Mouse (Mus musculus) neural tube, embryonic 11.5 days (tissue): ENCODE measurements around the gene Adcy3. TPM values are rescaled to one million over a fixed set of nuclear protein-coding genes. Genes with fewer than 3 reads are reported as not detected.

Experiments used
- ATAC-seq: fragments of 200-750 bp; cut with Nextera tagmentation; 2 replicates; pipeline ENCODE4 v1.8.0; 2017; ENCODE audit warnings: moderate number of reproducible peaks, mild to moderate bottlenecking, moderate TSS enrichment, moderate library complexity; ENCODE audit not compliant: insufficient read depth, low FRiP score, low TSS enrichment
- DNase-seq: peaks from one replicate; pipeline ENCODE4 v3.0.0-alpha.2; 2015; ENCODE audit warnings: low spot score
- H3K27ac ChIP-seq: fragments of 300-500 bp; sonication (generic); 2 replicates; pipeline ENCODE4 v1.5.1; 2014; ENCODE audit warnings: low read depth, mild to moderate bottlenecking, low read length
- H3K27me3 ChIP-seq: fragments of 300-500 bp; sonication (generic); 2 replicates; pipeline ENCODE4 v1.6.1; 2014; ENCODE audit warnings: mild to moderate bottlenecking, low read length, mixed read lengths; ENCODE audit not compliant: control insufficient read depth, insufficient read depth
- H3K36me3 ChIP-seq: fragments of 300-500 bp; sonication (generic); 2 replicates; pipeline ENCODE4 v1.6.1; 2014; ENCODE audit warnings: mild to moderate bottlenecking, low read length, moderate library complexity, mixed read lengths; ENCODE audit not compliant: control insufficient read depth, insufficient read depth
- H3K4me1 ChIP-seq: fragments of 300-500 bp; sonication (generic); 2 replicates; pipeline ENCODE4 v1.6.1; 2014; ENCODE audit warnings: low read length, mixed read lengths; ENCODE audit not compliant: control insufficient read depth, insufficient read depth
- H3K4me2 ChIP-seq: fragments of 300-500 bp; sonication (generic); 2 replicates; pipeline ENCODE4 v1.6.1; 2014; ENCODE audit warnings: low read depth, mild to moderate bottlenecking, moderate library complexity
- H3K4me3 ChIP-seq: fragments of 300-500 bp; sonication (generic); 2 replicates; pipeline ENCODE4 v1.5.1; 2014; ENCODE audit warnings: low read depth, low read length
- H3K9ac ChIP-seq: fragments of 300-500 bp; sonication (generic); 2 replicates; pipeline ENCODE4 v1.6.1; 2014; ENCODE audit warnings: mild to moderate bottlenecking, low read length
- H3K9me3 ChIP-seq: fragments of 300-500 bp; sonication (generic); 2 replicates; pipeline ENCODE4 v1.6.1; 2016; ENCODE audit warnings: low read length; ENCODE audit not compliant: control insufficient read depth
- WGBS: fragments of 180-500 bp; shearing (Covaris S2); extraction: QIAGEN DNeasy Blood & Tissue Kit; methylation state at CpG from one replicate; pipeline ENCODE4 v1.1.7; 2014; 5-methylcytosine and 5-hydroxymethylcytosine counted together
- polyA plus RNA-seq: library from polyadenylated mRNA; unstranded; fragments of >200 nt; fragmentation: Nextera tagmentation; extraction: Ambion mirVana; gene quantifications from 2 replicates; pipeline ENCODE4 v1.2.1, GENCODE M21; 2014

Adcy3 gene
- polyA plus RNA-seq, 1 experiment from 2014 or later = 5.8 TPM

DNA sequence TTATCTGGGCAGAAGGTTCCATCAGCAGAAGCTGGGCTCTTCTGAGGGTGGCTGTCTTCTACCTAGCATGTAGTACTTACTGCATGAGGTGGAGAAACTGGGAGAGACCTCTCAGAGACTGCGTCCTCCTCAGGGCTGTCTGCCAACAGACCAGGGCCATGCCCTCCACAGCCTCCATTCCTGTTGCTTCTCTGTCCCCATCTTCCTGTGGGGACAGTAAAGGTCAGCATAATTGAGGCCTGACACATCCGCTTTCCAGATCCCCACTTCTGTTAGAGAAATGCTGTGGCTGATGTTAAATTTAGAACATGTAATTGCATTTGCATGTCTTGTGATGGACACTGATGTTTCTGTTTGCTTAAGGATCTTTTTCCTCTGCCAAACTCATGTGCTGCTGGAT is 18.0 kb downstream of the Adcy3 start:
- H3K27me3 ChIP-seq = no peaks in the 10 kb centered on the region

GRCm38 (mm10) chr12:4151969-4152368 is 19.1 kb downstream of the Adcy3 start:
- Histone ChIP-seq H3K9me3 (no peaks in the 10 kb centered on the region), H3K4me2 (no peak overlapping the region), H3K27ac (no peak overlapping the region), H3K4me1 (no peaks in the 10 kb centered on the region), H3K4me3 (no peak overlapping the region), H3K27me3 (no peaks in the 10 kb centered on the region), H3K9ac (no peak overlapping the region), H3K36me3 (no peaks in the 10 kb centered on the region)
- DNase-seq (no peak), ATAC-seq (no peak)
- WGBS = 91% methylated on average over 3 of the region's 3 CpGs

More for the DNA sequence above, 18.0 kb downstream of the Adcy3 start:
- DNase-seq (no peak), ATAC-seq (no peak)
- Histone ChIP-seq H3K36me3 (no peaks in the 10 kb centered on the region), H3K4me2 (no peak overlapping the region), H3K9ac (no peak overlapping the region), H3K4me3 (no peak overlapping the region), H3K9me3 (no peaks in the 10 kb centered on the region), H3K4me1 (no peaks in the 10 kb centered on the region), H3K27ac (no peak overlapping the region)
- 87% methylated on average over 2 of the region's 2 CpGs for whole genome bisulfite sequencing

- no peak overlapping the region for H3K9ac ChIP-seq
- no peaks in the 10 kb centered on the region for H3K27me3 ChIP-seq
- H3K27ac ChIP-seq = no peak overlapping the region
- H3K4me3 ChIP-seq = no peak overlapping the region
- H3K4me1 ChIP-seq = no peaks in the 10 kb centered on the region
- no peaks in the 10 kb centered on the region for H3K9me3 ChIP-seq
- H3K36me3 ChIP-seq = no peaks in the 10 kb centered on the region
- 91% methylated on average over 2 of the region's 2 CpGs for WGBS
- no peak overlapping the region for H3K4me2 ChIP-seq
- DNase-seq (no peak), ATAC-seq (no peak)
Observed at GRCm38 (mm10) chr12:4157466-4157865, 24.6 kb downstream of the Adcy3 start.

GRCm38 (mm10) chr12:4158179-4158578 is 25.3 kb downstream of the Adcy3 start:
- ATAC-seq (no peak), DNase-seq (no peak)
- Histone ChIP-seq H3K27ac (no peak overlapping the region), H3K4me1 (no peaks in the 10 kb centered on the region), H3K4me2 (no peak overlapping the region), H3K9me3 (no peaks in the 10 kb centered on the region), H3K27me3 (no peaks in the 10 kb centered on the region), H3K36me3 (no peaks in the 10 kb centered on the region), H3K9ac (no peak overlapping the region), H3K4me3 (no peak overlapping the region)
- WGBS = 91% methylated on average over 3 of the region's 3 CpGs

DNA sequence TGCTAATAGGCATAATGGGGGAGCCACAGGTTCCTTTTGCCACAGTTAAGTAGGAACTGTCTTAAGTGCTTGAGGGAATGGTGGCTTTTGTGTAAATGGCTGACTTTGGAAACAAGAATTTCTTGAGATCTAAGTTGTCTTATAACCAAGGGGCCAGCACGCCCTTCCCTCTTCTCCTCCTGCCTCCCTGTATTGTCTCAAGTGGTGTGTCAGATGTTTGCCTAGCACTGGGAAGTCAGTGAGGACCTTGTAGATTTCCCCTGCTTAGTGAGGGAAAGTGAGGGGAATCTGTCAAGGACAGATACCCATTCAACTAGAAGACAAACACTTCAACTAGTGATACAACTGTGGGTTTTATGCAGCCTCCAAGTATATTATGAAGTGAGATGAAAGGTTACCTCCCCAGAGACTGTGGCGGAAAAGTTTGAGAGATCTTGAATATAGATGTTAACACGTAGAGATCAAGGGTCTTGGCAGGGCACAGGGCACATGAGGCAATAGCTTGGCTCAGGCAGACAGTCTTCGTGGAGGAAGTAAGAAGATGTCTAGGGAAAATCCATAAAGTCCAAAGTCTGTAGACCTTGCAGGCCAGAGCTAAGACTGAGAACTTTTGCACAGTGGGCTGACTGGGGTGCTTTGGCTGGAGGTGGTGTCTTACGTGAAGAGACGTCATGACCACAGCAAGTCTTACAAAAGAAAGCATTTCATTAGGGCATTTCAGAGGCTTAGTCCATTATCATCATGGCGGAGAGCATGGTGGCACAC is 26.1 kb downstream of the Adcy3 start:
- ATAC-seq = no peak
- 88% methylated on average over 7 of the region's 7 CpGs for WGBS
- DNase-seq = no peak
- no peaks in the 10 kb centered on the region for H3K9me3 ChIP-seq
- H3K27me3 ChIP-seq = no peaks in the 10 kb centered on the region
- no peak overlapping the region for H3K9ac ChIP-seq
- H3K27ac ChIP-seq = no peak overlapping the region
- no peak overlapping the region for H3K4me2 ChIP-seq
- H3K36me3 ChIP-seq = no peaks in the 10 kb centered on the region
- H3K4me3 ChIP-seq = no peak overlapping the region
- no peaks in the 10 kb centered on the region for H3K4me1 ChIP-seq

- no peaks in the 10 kb centered on the region for H3K27me3 ChIP-seq
- ATAC-seq (no peak), DNase-seq (no peak)
- no peaks in the 10 kb centered on the region for H3K9me3 ChIP-seq
- 76% methylated on average over 7 of the region's 7 CpGs for WGBS
- H3K4me2 ChIP-seq = no peak overlapping the region
- H3K9ac ChIP-seq = no peak overlapping the region
- H3K4me3 ChIP-seq = no peak overlapping the region
- H3K4me1 ChIP-seq = no peaks in the 10 kb centered on the region
- H3K36me3 ChIP-seq = no peaks in the 10 kb centered on the region
- H3K27ac ChIP-seq = no peak overlapping the region
Observed at GRCm38 (mm10) chr12:4160322-4160721, 27.4 kb downstream of the Adcy3 start.

- Histone ChIP-seq H3K9me3 (no peaks in the 10 kb centered on the region), H3K9ac (no peak overlapping the region), H3K27ac (no peak overlapping the region), H3K27me3 (no peaks in the 10 kb centered on the region), H3K4me1 (no peaks in the 10 kb centered on the region), H3K4me2 (no peak overlapping the region), H3K36me3 (no peaks in the 10 kb centered on the region), H3K4me3 (no peak overlapping the region)
- ATAC-seq = no peak
- no peak for DNase-seq
- WGBS = 43% methylated on average over 2 of the region's 2 CpGs
Observed at GRCm38 (mm10) chr12:4162886-4163285, 30.0 kb downstream of the Adcy3 start.

DNA sequence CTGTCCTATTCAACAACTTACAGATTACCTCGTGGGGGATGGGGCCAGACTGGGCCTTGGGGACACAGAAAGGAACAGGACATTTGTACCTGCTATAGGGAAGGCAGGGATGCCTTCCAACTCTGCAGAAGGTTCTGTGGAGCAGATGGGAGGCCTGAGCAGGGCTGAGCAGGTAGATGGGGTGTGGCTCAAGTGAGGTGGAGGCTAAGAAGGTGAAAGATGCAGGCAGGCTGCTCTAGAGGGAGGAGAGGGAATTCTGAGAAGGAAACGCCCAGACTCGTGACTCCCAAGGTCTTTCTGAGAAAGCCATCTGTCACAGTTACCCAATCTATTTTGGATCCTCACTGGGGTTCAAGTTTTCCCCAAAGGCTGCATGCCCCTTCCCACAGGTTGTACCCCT is 34.1 kb downstream of the Adcy3 start:
- WGBS = 64% methylated on average over 3 of the region's 3 CpGs
- no peak for ATAC-seq

GRCm38 (mm10) chr12:4169058-4169457 is 36.2 kb downstream of the Adcy3 start:
- no peak for DNase-seq
- Histone ChIP-seq H3K9me3 (no peaks in the 10 kb centered on the region), H3K27me3 (no peaks in the 10 kb centered on the region), H3K9ac (no peak overlapping the region), H3K27ac (no peak overlapping the region), H3K4me2 (no peak overlapping the region), H3K36me3 (no peaks in the 10 kb centered on the region), H3K4me3 (no peak overlapping the region), H3K4me1 (no peaks in the 10 kb centered on the region)
- no peak for ATAC-seq
- 100% methylated on average over 1 of the region's 1 CpGs for WGBS

More for the DNA sequence above, 34.1 kb downstream of the Adcy3 start:
- no peaks in the 10 kb centered on the region for H3K9me3 ChIP-seq
- no peak overlapping the region for H3K4me2 ChIP-seq
- H3K27ac ChIP-seq = no peak overlapping the region
- H3K27me3 ChIP-seq = no peaks in the 10 kb centered on the region
- DNase-seq = no peak
- H3K4me3 ChIP-seq = no peak overlapping the region
- H3K36me3 ChIP-seq = no peaks in the 10 kb centered on the region
- H3K9ac ChIP-seq = no peak overlapping the region
- H3K4me1 ChIP-seq = no peaks in the 10 kb centered on the region
